Mouse (Mus musculus) myocyte (in vitro differentiated cells): ENCODE results near the gene Urb1.

ENCODE experiments used
- MAX ChIP-seq: IDR thresholded peaks from one replicate; pipeline ENCODE4 v1.6.1; 2011; ENCODE audit warnings: low read depth, mild to moderate bottlenecking, control low read depth
- MYOD1 ChIP-seq, 3 experiments: IDR thresholded peaks; one replicate each; pipeline ENCODE4 v1.6.1; 2011; ENCODE audit warnings: control low read depth in 2 of 3, low read depth in 2 of 3, mild to moderate bottlenecking in 2 of 3, moderate library complexity in 1 of 3; ENCODE audit not compliant: insufficient read length in 2 of 3, control insufficient read depth in 1 of 3
- POLR2A ChIP-seq: IDR thresholded peaks from one replicate; pipeline ENCODE4 v1.6.1; 2011; ENCODE audit warnings: low read depth, mild to moderate bottlenecking, control low read depth, moderate library complexity; ENCODE audit not compliant: insufficient read length
- POLR2AphosphoS2 ChIP-seq: IDR thresholded peaks from one replicate; pipeline ENCODE4 v1.6.1; 2011; ENCODE audit warnings: low read depth, control low read depth; ENCODE audit not compliant: insufficient read length
- TCF12 ChIP-seq: IDR thresholded peaks from one replicate; pipeline ENCODE4 v1.6.1; 2011; ENCODE audit warnings: mild to moderate bottlenecking, control low read depth; ENCODE audit not compliant: poor library complexity, insufficient read depth, severe bottlenecking

GRCm38 (mm10) chr16:90775946-90776520, 34.2 kb downstream of the Urb1 start:
- TF ChIP-seq POLR2A (no peak), POLR2AphosphoS2 (no peak), MAX (no peak), TCF12 (no peak), MYOD1 (IDR thresholded peaks at IDR 0.05; ENCODE audit: control insufficient read depth in 1 of 3, insufficient read length in 2 of 3, low read depth in 2 of 3) (no peak)
